Mouse (Mus musculus): ENCODE results near the gene Dedd2.
A peak's percentile ranks its signal among the peaks of the same experiment; 100 is the strongest.
"Not testable (repeated sequence)": the region's sequence is repeated elsewhere in the genome, so short reads cannot be mapped to it uniquely, and the experiment has no call there.

Dedd2 gene

GRCm38 (mm10) chr7:25220457-25221101 lies at the start of gene Dedd2:
Gene Dedd2 (minus strand): TSS chr7:25220615.
- ATAC-seq (ENCODE audit: insufficient number of reproducible peaks, low FRiP score, low TSS enrichment), result no peak

GRCm38 (mm10) chr7:25269545-25270271 lies 49.3 kb upstream of the Dedd2 start:
- no peak for ATAC-seq (ENCODE audit: insufficient number of reproducible peaks, low FRiP score, low TSS enrichment)

- no peak for ATAC-seq (ENCODE audit: insufficient number of reproducible peaks, low FRiP score, low TSS enrichment)
Observed at GRCm38 (mm10) chr7:25269029-25269428, 48.6 kb upstream of the Dedd2 start.

- no peak for ATAC-seq (ENCODE audit: insufficient number of reproducible peaks, low FRiP score, low TSS enrichment)
Observed at GRCm38 (mm10) chr7:25268588-25268987, 48.2 kb upstream of the Dedd2 start.

GRCm38 (mm10) chr7:25267751-25268463 lies 47.5 kb upstream of the Dedd2 start:
- peak; percentile 94 for ATAC-seq (ENCODE audit: insufficient number of reproducible peaks, low FRiP score, low TSS enrichment)

GRCm38 (mm10) chr7:25267301-25267750 lies 46.9 kb upstream of the Dedd2 start, which contains the start of gene Cic:
Gene Cic (plus strand): TSS chr7:25267704.
- ATAC-seq (ENCODE audit: insufficient number of reproducible peaks, low FRiP score, low TSS enrichment), result peak; percentile 74

- no peak for ATAC-seq (ENCODE audit: insufficient number of reproducible peaks, low FRiP score, low TSS enrichment)
Observed at GRCm38 (mm10) chr7:25266180-25266962, 46.0 kb upstream of the Dedd2 start.

- ATAC-seq (ENCODE audit: insufficient number of reproducible peaks, low FRiP score, low TSS enrichment), result not testable (repeated sequence)
Observed at GRCm38 (mm10) chr7:25265743-25266142, 45.3 kb upstream of the Dedd2 start.

GRCm38 (mm10) chr7:25263968-25264870 lies 43.8 kb upstream of the Dedd2 start:
- no peak for ATAC-seq (ENCODE audit: insufficient number of reproducible peaks, low FRiP score, low TSS enrichment)

GRCm38 (mm10) chr7:25261896-25262295 lies 41.5 kb upstream of the Dedd2 start:
- ATAC-seq (ENCODE audit: insufficient number of reproducible peaks, low FRiP score, low TSS enrichment), result no peak

- no peak for ATAC-seq (ENCODE audit: insufficient number of reproducible peaks, low FRiP score, low TSS enrichment)
Observed at GRCm38 (mm10) chr7:25251822-25252221, 31.4 kb upstream of the Dedd2 start.

- no peak for ATAC-seq (ENCODE audit: insufficient number of reproducible peaks, low FRiP score, low TSS enrichment)
Observed at GRCm38 (mm10) chr7:25251071-25251791, 30.8 kb upstream of the Dedd2 start.

- ATAC-seq (ENCODE audit: insufficient number of reproducible peaks, low FRiP score, low TSS enrichment), result peak; percentile 57; the same call in 1 of the 2 replicates
Observed at GRCm38 (mm10) chr7:25250141-25250972, 29.9 kb upstream of the Dedd2 start, which contains the start of gene Erf. Gene Erf (minus strand): TSS chr7:25250761.

GRCm38 (mm10) chr7:25249314-25250140 lies 29.1 kb upstream of the Dedd2 start:
- no peak for ATAC-seq (ENCODE audit: insufficient number of reproducible peaks, low FRiP score, low TSS enrichment)

- no peak for ATAC-seq (ENCODE audit: insufficient number of reproducible peaks, low FRiP score, low TSS enrichment)
Observed at GRCm38 (mm10) chr7:25248846-25249313, 28.5 kb upstream of the Dedd2 start.

- ATAC-seq (ENCODE audit: insufficient number of reproducible peaks, low FRiP score, low TSS enrichment), result no peak
Observed at GRCm38 (mm10) chr7:25248018-25248647, 27.7 kb upstream of the Dedd2 start.
